Mouse (Mus musculus) limb, embryonic 13.5 days (tissue): ENCODE results near the gene Frem1. TPM values are rescaled to one million over a fixed set of nuclear protein-coding genes. Genes with fewer than 3 reads are reported as not detected.
A peak's percentile ranks its signal among the peaks of the same experiment; 100 is the strongest.

Experiments used
- ATAC-seq: fragments of 200-750 bp; cut with Nextera tagmentation; 2 replicates; pipeline ENCODE4 v1.8.0; 2017; ENCODE audit warnings: low read depth, moderate number of reproducible peaks, moderate TSS enrichment; ENCODE audit not compliant: low FRiP score
- H3K27ac ChIP-seq: fragments of 300-500 bp; sonication (generic); 2 replicates; pipeline ENCODE4 v1.5.1; 2015; ENCODE audit warnings: inconsistent platforms, mild to moderate bottlenecking, moderate library complexity
- H3K27me3 ChIP-seq: fragments of 300-500 bp; sonication (generic); 2 replicates; pipeline ENCODE4 v1.6.1; 2015; ENCODE audit warnings: mild to moderate bottlenecking, inconsistent platforms
- H3K36me3 ChIP-seq: fragments of 300-500 bp; sonication (generic); 2 replicates; pipeline ENCODE4 v1.6.1; 2015; ENCODE audit warnings: inconsistent platforms, mild to moderate bottlenecking, moderate library complexity
- H3K4me1 ChIP-seq: fragments of 300-500 bp; sonication (generic); 2 replicates; pipeline ENCODE4 v1.6.1; 2015; ENCODE audit warnings: inconsistent platforms
- H3K4me2 ChIP-seq: fragments of 300-500 bp; sonication (generic); replicated peaks from 2 replicates; pipeline ENCODE4 v1.6.1; 2015; ENCODE audit warnings: inconsistent platforms, mild to moderate bottlenecking, moderate library complexity
- H3K4me3 ChIP-seq: fragments of 300-500 bp; sonication (generic); 2 replicates; pipeline ENCODE4 v1.5.1; 2015; ENCODE audit warnings: moderate library complexity, mild to moderate bottlenecking, inconsistent platforms
- H3K9ac ChIP-seq: fragments of 300-500 bp; sonication (generic); 2 replicates; pipeline ENCODE4 v1.6.1; 2015; ENCODE audit warnings: mild to moderate bottlenecking, inconsistent platforms
- H3K9me3 ChIP-seq: fragments of 300-500 bp; sonication (generic); 2 replicates; pipeline ENCODE4 v1.6.1; 2016; ENCODE audit warnings: inconsistent platforms
- WGBS: fragments of 180-500 bp; shearing (Covaris S2); methylation state at CpG from one replicate; pipeline ENCODE4 v1.1.7; 2015; 5-methylcytosine and 5-hydroxymethylcytosine counted together
- polyA plus RNA-seq: library from polyadenylated mRNA; unstranded; fragments of >200 nt; fragmentation: Nextera tagmentation; extraction: Ambion mirVana; gene quantifications from 2 replicates; pipeline ENCODE4 v1.2.1, GENCODE M21; 2015

Frem1 gene
- polyA plus RNA-seq, 1 experiment from 2014 or later = 6.2 TPM

GRCm38 (mm10) chr4:82861451-82861850 is 190.7 kb downstream of the Frem1 start:
- Histone ChIP-seq H3K9me3 (no peaks in the 10 kb centered on the region), H3K27ac (no peak overlapping the region), H3K4me3 (no peak overlapping the region), H3K36me3 (no peaks in the 10 kb centered on the region), H3K4me1 (peaks cover 15% of the 10 kb centered on the region), H3K27me3 (no peaks in the 10 kb centered on the region), H3K9ac (no peak overlapping the region), H3K4me2 (no peak overlapping the region)
- no peak for ATAC-seq
- 95% methylated on average over 2 of the region's 2 CpGs for WGBS

GRCm38 (mm10) chr4:82860566-82860965 is 191.6 kb downstream of the Frem1 start:
- 60% methylated on average over 3 of the region's 3 CpGs for WGBS
- no peak for ATAC-seq
- no peaks in the 10 kb centered on the region for H3K9me3 ChIP-seq
- no peaks in the 10 kb centered on the region for H3K36me3 ChIP-seq
- H3K4me1 ChIP-seq = peaks cover 17% of the 10 kb centered on the region
- H3K27me3 ChIP-seq = no peaks in the 10 kb centered on the region
- no peak overlapping the region for H3K27ac ChIP-seq
- H3K4me3 ChIP-seq = no peak overlapping the region
- no peak overlapping the region for H3K9ac ChIP-seq
- no peak overlapping the region for H3K4me2 ChIP-seq

DNA sequence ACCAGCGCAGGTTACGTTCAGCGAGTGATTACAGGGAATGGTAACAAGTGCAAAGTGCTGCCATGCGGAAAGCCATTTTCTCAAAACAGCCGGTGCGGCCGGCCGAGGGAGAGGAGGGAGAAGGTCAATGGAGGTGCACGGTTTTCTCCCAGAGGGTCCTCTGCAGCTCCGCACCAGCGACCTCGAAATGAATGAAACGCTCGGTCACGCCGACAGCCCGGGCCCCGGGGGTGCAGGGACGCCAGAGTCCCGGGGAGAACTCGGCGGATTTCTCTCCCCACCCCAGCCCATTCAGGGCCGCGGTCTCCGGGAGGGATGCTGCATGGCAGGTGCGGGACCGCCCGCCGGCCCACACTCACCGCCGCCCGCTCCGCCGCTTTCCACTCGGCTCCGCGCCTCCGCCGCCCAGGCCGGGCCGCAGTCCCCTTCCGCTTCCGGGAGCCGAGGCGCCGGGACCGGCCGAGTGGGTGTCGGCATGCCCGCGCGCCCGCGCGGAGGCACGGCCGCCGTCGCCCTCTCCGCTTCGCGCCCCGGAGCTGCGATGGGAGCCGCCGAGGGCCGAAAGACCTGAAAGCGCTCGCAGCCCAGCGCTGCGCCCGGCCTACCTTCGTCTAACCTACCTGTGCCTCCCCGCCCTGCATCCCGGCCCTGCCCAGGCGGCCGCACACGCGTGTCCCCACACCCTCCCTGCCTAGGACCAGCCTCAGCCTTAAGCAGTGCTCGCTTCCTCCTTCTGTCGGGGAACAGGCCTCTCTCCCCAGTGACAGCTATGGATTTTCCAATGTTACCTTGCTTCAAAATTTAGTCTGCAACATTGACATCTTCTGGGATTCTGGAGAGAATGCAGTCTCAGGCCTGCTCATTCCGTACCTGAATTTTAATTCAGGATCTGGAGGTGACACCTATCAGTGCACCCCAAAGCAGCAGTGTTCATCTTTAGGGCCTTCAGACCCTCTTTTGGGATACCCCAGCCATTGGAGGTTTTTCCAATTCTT is 192.7 kb downstream of the Frem1 start, which contains the start of gene Zdhhc21:
Gene Zdhhc21, minus strand, starts transcription at position 828 of the 995 bp plus-strand sequence.
- H3K9me3 ChIP-seq = no peaks in the 10 kb centered on the region
- peak; percentile 85 for ATAC-seq
- H3K4me1 ChIP-seq = peaks cover 17% of the 10 kb centered on the region
- H3K27ac ChIP-seq = peak within 1 kb of the TSS; percentile 76
- H3K4me3 ChIP-seq = peak within 1 kb of the TSS; percentile 82
- H3K9ac ChIP-seq = peak within 1 kb of the TSS; percentile 90
- H3K27me3 ChIP-seq = no peaks in the 10 kb centered on the region
- H3K36me3 ChIP-seq = no peaks in the 10 kb centered on the region
- H3K4me2 ChIP-seq = peak within 1 kb of the TSS; percentile 76
- WGBS = under 1% methylated on average over 65 of the region's 82 CpGs

DNA sequence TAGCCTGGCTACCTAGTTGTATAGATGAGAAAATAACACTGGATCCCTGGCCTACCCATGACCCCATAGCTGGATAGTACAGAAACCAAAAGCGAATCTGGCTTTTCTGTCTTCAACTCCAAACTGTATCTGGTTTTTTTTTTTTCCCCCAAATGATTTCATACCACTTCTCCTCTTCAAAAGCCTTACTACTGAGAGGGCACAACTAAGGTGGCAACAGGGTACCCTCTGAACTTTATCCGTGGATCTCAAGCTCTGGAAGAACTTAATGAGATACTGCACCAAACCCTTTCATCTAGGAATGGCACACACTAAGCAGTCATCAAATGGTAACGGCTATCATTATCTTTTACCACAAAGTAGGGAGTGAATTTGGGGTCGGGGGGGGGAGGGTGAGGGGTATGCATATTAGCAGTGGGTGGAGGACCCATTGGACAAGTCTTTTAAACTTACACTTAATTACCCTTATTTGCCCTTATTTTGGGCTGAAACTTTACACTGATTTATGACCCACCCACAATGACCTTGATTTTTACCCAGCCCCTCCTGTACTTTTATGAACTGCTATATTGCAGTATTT is 193.6 kb downstream of the Frem1 start:
- H3K36me3 ChIP-seq = no peaks in the 10 kb centered on the region
- H3K4me3 ChIP-seq = peak overlapping the region; percentile 82
- no peak overlapping the region for H3K27ac ChIP-seq
- H3K4me1 ChIP-seq = peaks cover 17% of the 10 kb centered on the region
- peak overlapping the region; percentile 76 for H3K4me2 ChIP-seq
- no peak for ATAC-seq
- H3K9me3 ChIP-seq = no peaks in the 10 kb centered on the region
- WGBS = 25% methylated on average over 4 of the region's 4 CpGs
- H3K27me3 ChIP-seq = no peaks in the 10 kb centered on the region
- peak overlapping the region; percentile 90 for H3K9ac ChIP-seq

DNA sequence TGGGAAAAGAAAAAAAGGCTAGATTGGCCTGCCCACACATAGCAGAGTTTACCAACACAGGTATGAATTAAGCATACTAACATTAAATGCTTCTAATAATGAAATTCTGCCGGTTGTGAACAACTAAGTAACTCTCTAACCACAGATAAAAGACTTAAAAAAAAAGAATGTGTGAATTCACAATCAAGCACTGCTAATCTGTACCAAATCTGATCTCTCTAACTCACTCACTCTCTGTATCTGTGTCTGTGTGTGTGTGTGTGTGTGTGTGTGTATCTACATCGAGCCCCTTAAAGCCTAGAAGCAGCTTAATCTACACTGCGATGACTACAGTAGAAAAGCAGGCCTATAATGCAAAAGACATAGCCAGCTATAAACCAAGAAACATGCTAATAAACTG is 195.2 kb downstream of the Frem1 start:
- Histone ChIP-seq H3K9ac (no peak overlapping the region), H3K4me1 (peaks cover 17% of the 10 kb centered on the region), H3K27ac (no peak overlapping the region), H3K36me3 (peaks cover 6% of the 10 kb centered on the region), H3K4me2 (no peak overlapping the region), H3K27me3 (no peaks in the 10 kb centered on the region), H3K9me3 (no peaks in the 10 kb centered on the region), H3K4me3 (no peak overlapping the region)
- no peak for ATAC-seq
- 82% methylated on average over 3 of the region's 3 CpGs for WGBS

- Histone ChIP-seq H3K9me3 (no peaks in the 10 kb centered on the region), H3K27me3 (no peaks in the 10 kb centered on the region), H3K9ac (no peak overlapping the region), H3K4me3 (no peak overlapping the region), H3K4me2 (no peak overlapping the region), H3K4me1 (peaks cover 17% of the 10 kb centered on the region; the same call in 1 of the 2 replicates), H3K36me3 (peaks cover 6% of the 10 kb centered on the region), H3K27ac (no peak overlapping the region)
- 95% methylated on average over 2 of the region's 2 CpGs for WGBS
- no peak for ATAC-seq
These were observed 198.3 kb downstream of the Frem1 start for GRCm38 (mm10) chr4:82853809-82854208.

- 52% methylated on average over 5 of the region's 5 CpGs for WGBS
- H3K4me3 ChIP-seq = no peak overlapping the region
- ATAC-seq = no peak
- no peak overlapping the region for H3K9ac ChIP-seq
- H3K27me3 ChIP-seq = no peaks in the 10 kb centered on the region
- no peak overlapping the region for H3K27ac ChIP-seq
- no peaks in the 10 kb centered on the region for H3K9me3 ChIP-seq
- peaks cover 5% of the 10 kb centered on the region; the same call in 1 of the 2 replicates for H3K4me1 ChIP-seq
- H3K36me3 ChIP-seq = peaks cover 17% of the 10 kb centered on the region
- H3K4me2 ChIP-seq = no peak overlapping the region
These were observed 203.4 kb downstream of the Frem1 start for GRCm38 (mm10) chr4:82848552-82849234.

Other genes with a start within 250 kb of the Frem1 start
- gene Zdhhc21, start 192.4 kb downstream of the Frem1 start, polyA plus RNA-seq = 13.5 and 13.8 TPM in 2 replicates
- gene Cer1, start 167.2 kb downstream of the Frem1 start, polyA plus RNA-seq = 1.1 and 1.3 TPM in 2 replicates